Mouse (Mus musculus): ENCODE data around the gene H2afy2.

The H2afy2 gene

GRCm38 (mm10) chr10:61784414-61784813 lies 467 bp upstream of the H2afy2 start:
- DNase-seq (ENCODE audit: low spot score in 2 of 2), result peak in 1 of 2 experiments; percentile 45

DNA sequence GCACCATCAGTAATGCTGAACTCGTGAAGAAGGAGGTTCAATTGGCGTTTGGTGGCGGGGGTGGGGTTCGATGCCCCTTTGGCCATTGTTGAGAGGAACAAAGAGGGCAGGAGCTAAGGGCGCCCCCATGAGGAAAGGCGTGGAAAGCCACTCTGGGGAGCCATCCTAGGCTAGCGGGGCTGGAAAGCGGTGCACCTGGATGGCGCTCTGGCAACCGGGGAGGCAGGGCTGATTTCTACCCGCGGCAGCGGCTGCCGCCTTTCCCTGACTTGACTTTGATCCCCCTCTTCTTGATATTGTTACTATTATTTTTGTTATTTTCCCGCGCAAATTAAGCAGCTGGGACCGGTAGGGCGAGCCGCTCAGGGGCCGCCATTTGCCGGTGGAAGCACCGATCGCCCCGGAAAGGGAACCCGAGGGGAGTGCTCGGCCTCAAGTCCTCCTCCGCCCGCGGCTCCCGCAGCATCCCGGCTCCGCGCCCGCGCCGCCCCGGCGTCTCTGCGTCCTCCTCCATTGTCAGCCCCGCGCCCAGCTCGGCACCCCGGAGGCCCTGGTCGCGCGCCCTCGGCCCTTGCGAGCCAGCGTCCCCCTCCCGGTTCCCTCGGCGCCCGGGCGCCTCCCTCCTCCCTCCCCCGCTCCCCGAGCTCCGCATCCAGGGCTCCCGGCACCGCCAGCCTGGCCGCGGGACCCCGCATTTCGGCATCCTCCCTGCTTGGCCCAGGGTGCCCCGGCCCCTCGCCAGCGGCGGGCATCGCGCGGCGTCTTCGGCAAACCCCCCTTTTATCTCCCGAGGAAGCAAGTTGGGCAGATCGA lies 942 bp downstream of the H2afy2 start:
- peak; percentile 70 to 71 for DNase-seq (ENCODE audit: low spot score in 2 of 2)

GRCm38 (mm10) chr10:61781461-61782128 lies 2.4 kb downstream of the H2afy2 start:
- DNase-seq (ENCODE audit: low spot score in 2 of 2), result no peak

- no peak for DNase-seq (ENCODE audit: low spot score in 2 of 2)
These were observed 17.1 kb downstream of the H2afy2 start for GRCm38 (mm10) chr10:61766806-61767205.

DNA sequence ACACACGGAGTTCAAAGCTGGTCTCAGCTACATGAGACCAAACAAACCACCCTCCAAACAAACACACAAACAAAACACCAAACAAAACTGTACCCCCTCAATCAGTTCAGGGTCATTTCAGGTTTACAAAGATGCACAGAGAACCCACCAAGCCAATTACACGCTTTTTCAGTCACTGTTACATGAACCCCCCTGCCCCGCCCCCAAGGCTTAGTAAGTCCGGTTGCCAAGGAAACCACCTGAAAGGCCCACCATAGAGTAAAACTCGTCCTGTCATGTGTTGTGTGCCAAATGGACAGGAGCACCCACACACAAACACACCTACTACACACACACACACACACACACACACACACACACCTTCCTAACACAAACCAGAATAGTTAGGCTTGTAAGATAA lies 18.4 kb downstream of the H2afy2 start:
- DNase-seq (ENCODE audit: low spot score in 2 of 2), result no peak

DNA sequence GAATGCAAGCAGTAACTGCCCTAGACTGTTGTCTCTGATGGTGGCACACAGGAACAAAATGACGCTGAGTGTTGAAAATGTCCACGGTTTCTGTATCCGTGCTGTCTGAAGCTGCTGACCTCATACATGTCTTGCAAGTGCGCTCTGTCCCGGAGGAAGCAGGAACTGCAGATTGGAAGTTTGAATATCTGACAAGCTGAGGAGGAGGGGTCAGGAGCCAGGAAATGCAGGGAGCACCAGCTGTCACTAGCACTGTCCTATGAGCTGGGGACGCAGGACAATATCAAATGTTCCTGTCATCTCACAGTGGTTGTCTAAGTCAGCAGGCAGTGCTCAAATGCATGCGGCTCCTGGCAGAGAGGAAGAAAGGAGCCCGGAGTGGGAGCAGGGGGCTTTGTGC lies 19.3 kb downstream of the H2afy2 start:
- no peak for DNase-seq (ENCODE audit: low spot score in 2 of 2)

DNA sequence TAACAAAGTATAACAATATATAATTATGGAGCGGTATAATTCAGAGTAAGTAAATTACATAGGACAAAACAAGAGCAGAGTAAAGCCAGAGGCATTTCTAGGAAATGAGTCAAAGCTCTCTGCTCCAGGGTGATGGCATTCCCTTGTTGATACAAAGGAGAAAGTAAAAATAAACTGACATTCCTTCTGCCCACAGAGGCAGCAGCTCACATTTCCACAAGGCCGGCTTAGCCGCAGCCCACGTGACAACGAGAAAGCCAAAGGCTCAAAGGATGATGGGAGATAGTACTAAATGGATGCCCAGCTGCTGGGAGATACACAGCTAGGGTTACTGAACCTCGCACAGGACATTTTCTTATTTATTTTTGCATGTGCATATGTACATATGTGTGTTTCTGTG lies 24.1 kb downstream of the H2afy2 start:
- DNase-seq (ENCODE audit: low spot score in 2 of 2), result peak in 1 of 2 experiments; percentile 22

DNA sequence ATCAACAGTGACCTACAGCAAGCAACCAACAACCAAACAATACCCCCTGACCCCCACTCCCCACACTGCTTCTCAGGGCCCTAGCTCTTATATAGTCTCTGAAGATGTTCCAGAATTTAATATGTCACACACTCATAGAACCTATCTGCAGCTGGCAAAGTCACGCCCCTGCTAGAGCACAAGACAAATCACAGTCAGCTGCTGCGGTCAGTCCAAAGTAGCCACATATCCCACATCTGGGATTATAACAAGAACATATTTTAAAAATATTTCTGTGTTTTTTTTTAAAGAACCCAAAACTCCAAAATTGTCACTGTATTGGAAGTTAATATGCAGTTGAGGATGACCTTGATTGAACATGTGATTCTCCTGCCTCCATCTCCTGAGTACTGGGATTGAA lies 25.0 kb downstream of the H2afy2 start:
- no peak for DNase-seq (ENCODE audit: low spot score in 2 of 2)

DNA sequence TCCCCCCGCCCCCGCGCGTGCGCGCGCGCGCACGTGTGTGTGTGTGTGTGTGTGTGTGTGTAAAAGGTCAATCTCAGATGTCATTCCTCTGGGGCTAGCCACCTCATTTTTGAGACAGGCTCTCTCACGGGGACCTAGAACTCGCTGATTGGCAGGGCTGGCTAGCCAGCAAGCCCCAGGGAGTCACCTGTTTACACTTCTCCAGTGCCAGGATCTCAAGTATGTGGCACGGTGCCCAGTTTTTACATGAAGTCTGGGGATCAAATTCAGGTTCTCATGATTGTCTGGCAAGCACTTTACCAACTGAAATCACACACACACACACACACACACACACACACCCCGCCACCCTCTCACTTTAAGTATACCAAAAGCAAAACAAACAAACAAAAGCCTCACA lies 26.9 kb downstream of the H2afy2 start:
- no peak for DNase-seq (ENCODE audit: low spot score in 2 of 2)

- DNase-seq (ENCODE audit: low spot score in 2 of 2), result no peak
These were observed 30.9 kb downstream of the H2afy2 start for GRCm38 (mm10) chr10:61753071-61753470.

- DNase-seq (ENCODE audit: low spot score in 2 of 2), result no peak
These were observed 32.3 kb downstream of the H2afy2 start for GRCm38 (mm10) chr10:61751534-61752219.

DNA sequence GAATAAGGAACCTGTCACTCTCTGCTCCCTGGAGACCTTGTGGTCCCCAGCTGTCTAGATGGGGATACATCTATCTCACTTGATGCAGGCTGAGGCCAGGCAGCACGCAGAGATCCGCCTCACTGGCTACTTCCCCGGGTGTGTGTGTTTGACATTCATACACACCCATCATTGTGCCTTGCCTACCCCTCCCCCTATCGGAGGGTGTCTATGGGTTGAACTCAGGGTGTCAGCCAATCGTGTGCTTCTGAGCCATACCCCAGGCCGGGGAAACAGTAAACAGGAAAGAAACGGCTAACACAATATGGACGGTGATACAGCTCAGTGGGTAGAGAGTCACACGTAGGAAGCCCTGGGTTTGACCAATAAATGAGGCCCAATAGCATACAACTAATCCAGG lies 33.9 kb downstream of the H2afy2 start:
- no peak for DNase-seq (ENCODE audit: low spot score in 2 of 2)

- DNase-seq (ENCODE audit: low spot score in 2 of 2), result no peak
These were observed 36.6 kb downstream of the H2afy2 start for GRCm38 (mm10) chr10:61747302-61747701.

DNA sequence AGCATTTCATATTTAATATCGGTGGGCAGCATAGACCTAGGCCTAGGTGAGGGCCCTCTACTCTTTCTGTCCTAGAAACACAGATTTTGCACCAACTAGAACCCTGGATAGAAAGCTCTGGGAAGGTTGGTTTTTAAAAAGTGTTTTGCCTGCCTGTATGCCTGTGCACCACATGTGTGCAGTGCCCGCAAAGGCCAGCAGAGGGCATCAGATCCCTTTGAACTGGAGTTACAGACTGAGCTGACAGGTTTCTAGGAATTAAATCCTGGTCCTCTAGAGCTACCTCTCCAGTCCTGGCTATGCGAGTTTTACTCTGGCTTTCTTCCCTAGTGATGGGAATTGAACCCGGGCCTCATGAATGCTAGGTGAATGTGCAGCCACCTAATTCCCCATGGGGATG lies 38.8 kb downstream of the H2afy2 start:
- no peak for DNase-seq (ENCODE audit: low spot score in 2 of 2)

DNA sequence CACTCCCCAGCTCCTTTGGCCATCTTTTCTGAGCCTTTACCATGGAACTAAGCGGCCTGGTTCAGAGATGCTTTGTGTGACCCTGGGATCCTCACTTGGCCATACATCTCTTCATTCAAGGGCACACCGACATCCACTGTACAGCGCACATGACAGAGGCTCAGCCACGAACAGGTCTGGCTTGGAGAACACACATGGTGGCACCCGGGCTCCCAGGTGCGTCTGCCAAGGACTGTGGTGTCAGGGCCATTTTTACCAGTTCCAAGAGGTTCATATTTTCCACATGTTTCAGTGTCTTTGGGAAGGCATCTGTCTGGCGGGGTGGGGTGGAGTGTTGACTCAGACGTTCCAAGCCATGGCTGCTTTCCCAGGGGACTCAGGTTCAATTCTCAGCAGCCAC lies 41.6 kb downstream of the H2afy2 start:
- DNase-seq (ENCODE audit: low spot score in 2 of 2), result no peak

GRCm38 (mm10) chr10:61741873-61742272 lies 42.1 kb downstream of the H2afy2 start:
- no peak for DNase-seq (ENCODE audit: low spot score in 2 of 2)

- DNase-seq (ENCODE audit: low spot score in 2 of 2), result no peak
These were observed 42.6 kb downstream of the H2afy2 start for GRCm38 (mm10) chr10:61741306-61741705.

DNA sequence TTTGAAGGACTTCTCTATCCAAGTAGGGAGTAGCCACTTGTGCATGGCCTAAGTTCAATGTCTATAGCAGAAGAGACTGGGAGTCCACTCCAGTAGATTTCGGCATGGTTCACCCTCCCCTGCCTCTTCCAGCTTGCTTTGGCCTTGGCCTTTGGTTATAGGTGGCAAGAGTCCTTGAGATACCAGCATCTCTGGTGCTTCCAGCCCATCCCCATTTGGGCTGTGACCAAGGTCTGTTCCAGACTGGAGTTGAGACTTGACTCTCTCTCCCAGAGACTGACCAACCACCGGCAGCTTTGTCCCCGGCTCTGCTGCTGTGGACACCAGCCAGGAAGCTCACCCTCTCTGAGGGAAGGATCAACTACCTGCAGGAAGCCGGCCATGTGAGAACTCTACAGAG lies 45.8 kb downstream of the H2afy2 start:
- DNase-seq (ENCODE audit: low spot score in 2 of 2), result no peak

DNA sequence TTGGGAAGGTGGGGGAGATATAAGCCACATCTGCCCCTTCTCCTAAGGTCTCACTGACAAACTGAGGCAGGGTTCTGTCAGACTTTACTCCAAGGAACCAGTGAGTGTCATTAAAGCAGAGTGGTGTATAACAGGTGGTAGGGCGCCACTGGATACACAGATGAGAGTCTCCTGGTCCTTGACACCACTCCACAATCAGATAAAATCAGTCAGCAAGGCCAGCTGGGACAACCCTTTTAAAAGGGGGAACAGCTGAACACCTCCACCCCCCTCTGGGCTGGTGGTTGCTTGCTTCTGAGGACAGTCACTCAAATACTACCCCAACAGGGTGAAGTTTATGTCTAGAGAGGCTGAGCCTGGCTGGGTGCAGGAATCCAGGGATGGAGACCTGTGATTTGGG lies 46.4 kb downstream of the H2afy2 start:
- DNase-seq (ENCODE audit: low spot score in 2 of 2), result no peak

DNA sequence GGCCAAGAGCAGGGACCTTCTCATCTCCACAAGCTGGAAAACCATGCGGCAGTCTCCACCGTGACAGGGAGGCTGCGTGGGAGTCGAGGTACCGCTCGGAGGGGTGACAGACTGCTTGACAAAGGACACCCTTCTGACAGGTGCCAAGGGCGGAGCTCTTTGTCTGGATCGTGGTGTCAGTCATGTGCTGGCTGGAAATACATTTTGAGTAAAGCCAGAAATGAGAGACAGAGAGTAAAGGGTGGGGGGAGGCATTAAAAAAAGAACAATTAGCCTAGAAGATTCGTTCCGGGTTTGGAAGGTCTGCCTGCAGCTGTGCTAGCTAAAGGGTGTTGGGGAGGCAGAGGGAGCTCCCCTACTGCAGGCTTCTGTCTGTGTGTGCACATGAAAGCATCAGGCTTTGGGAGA lies 47.3 kb downstream of the H2afy2 start:
- peak; percentile 24 to 33 for DNase-seq (ENCODE audit: low spot score in 2 of 2)

DNA sequence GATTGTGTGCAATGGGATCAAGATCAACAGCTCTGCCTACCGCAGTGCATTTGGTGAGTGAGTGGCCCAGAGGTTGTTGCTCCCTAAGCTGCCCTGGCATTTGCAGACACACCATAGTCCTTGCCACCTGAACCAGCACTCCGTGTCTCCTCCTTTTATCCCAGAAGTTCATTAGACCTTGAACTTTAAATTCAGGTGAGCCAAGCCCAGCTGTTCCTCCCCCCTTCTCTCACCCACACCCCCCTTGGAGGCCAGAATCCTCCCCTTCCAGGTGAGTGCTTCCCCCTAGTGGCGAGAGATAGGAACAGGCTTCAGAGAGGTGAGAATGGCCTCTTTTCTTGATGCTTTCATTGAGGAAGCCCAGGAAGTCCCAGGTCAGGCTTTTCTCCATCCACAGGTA lies 49.6 kb downstream of the H2afy2 start:
- no peak for DNase-seq (ENCODE audit: low spot score in 2 of 2)

DNA sequence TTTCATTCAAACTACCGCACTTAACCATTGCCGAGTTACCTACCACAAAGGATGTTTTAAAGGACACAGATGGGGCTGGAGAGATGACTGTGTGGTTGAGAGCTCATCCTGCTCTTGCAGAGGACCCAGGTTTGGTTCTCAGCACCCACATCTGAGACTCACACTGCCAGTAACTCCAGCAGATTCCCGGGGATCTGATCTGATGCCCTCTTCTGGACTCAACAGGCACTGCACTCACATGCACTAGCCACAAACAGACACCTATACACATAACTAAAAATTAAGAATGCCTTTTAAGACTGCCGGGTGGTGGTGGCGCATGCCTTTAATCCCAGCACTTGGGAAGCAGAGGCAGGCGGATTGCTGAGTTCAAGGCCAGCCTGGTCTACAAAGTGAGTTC lies 53.8 kb downstream of the H2afy2 start:
- DNase-seq (ENCODE audit: low spot score in 2 of 2), result no peak

DNA sequence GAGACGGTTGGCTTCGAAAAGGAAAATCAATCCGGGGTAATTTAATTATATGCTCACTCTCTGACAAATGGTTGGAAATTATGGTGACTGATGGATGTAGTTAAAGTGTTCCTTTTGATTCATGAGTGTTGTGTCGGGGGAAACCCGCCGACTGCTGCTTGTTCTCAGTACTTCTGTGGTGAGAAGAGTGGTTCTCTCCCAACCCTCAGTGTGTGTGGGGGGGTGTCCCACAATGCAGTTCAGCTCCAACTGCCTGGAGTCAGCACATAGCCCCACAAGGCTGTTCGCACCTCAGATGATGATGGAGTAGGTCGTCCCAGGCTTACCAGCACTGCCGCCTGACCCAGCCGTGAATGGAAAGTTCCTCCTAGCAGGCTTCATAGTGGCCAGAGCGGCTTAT lies 54.8 kb downstream of the H2afy2 start:
- DNase-seq (ENCODE audit: low spot score in 2 of 2), result no peak
